Mouse (Mus musculus) hematopoietic stem cell, adult 5-6 weeks (primary cell): ENCODE data around the gene Msh4. TPM values are rescaled to one million over a fixed set of nuclear protein-coding genes. Genes with fewer than 3 reads are reported as not detected.
"Not testable (repeated sequence)": the region's sequence is repeated elsewhere in the genome, so short reads cannot be mapped to it uniquely, and the experiment has no call there.

Experiments
- ATAC-seq, 2 experiments: fragments of 125-278 bp in 1 of 2; replicated peaks in 1 of 2; 2 replicates each; pipeline ENCODE4 v1.8.0; 2016 to 2017; ENCODE audit warnings: inconsistent platforms in 2 of 2, mild to moderate bottlenecking in 2 of 2, moderate number of reproducible peaks in 2 of 2, low read depth in 1 of 2, moderate TSS enrichment in 1 of 2; ENCODE audit not compliant: low FRiP score in 2 of 2, poor library complexity in 2 of 2, severe bottlenecking in 2 of 2, insufficient read depth in 1 of 2, low TSS enrichment in 1 of 2
- total RNA-seq: library from RNA; stranded (forward); fragments of 172-1452, 232-1000 nt; gene quantifications from 2 replicates; pipeline ENCODE4 v1.2.3, GENCODE M21; 2017

Msh4 gene
- total RNA-seq, 1 experiment from 2014 or later = 0.20 TPM

GRCm38 (mm10) chr3:153867149-153868136 is 38.5 kb downstream of the Msh4 start:
- no peak for ATAC-seq

DNA sequence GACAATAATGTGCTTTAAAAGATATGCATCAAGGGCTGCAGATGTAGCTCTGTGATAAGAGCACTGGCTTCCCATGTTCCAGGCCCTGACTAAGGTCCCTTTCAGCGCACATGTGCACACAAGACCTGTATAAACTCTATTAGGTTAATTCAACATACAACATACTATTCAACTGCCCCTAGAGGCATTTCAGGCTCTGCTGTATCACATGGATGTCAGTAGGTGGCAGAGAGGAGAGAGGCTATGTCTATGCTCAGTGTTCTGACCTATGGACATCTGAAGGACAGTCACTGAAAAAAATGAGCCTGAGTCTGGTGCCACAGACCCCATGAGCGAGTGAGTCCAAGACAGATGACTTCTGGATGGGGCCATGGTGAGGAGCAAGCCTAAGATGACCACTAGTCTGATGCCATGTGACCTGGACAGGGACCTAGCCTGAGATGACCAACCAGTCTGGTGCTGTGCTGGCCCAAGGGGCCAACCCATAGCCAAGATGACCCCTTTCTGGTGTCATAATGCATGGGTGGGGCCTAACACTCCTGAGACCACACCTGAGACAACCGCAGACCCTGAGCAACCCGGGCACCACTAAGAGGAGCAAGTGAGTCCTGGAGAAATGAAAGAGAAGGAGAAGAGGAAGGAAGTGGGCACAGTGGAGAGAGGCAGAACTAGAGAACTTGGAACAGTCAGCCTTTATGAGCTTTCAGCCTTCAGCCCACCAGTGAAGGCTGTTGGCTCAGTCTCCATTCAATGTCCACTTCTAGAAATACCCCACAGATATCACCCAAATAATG is 41.1 kb downstream of the Msh4 start:
- peak; percentile 37 to 38 for ATAC-seq

GRCm38 (mm10) chr3:153863816-153864215 is 42.1 kb downstream of the Msh4 start:
- peak; percentile 89 to 92 for ATAC-seq

DNA sequence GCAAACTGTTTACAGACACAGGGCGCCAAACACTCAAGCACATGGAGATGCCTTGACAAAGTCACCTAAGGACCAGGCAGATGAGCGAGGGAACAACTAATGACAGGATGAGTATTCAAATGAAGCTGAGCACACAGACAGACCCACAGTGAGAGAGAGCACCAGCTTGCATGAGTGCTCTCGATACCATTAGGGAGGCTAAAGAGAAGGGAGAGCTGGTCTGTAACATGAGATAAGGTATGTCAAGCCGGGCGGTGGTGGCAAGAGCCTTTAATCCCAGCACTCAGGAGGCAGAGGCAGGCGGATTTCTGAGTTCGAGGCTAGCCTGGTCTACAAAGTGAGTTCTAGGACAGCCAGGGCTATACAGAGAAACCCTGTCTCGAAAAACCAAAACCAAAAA is 45.5 kb downstream of the Msh4 start:
- not testable (repeated sequence) for ATAC-seq

DNA sequence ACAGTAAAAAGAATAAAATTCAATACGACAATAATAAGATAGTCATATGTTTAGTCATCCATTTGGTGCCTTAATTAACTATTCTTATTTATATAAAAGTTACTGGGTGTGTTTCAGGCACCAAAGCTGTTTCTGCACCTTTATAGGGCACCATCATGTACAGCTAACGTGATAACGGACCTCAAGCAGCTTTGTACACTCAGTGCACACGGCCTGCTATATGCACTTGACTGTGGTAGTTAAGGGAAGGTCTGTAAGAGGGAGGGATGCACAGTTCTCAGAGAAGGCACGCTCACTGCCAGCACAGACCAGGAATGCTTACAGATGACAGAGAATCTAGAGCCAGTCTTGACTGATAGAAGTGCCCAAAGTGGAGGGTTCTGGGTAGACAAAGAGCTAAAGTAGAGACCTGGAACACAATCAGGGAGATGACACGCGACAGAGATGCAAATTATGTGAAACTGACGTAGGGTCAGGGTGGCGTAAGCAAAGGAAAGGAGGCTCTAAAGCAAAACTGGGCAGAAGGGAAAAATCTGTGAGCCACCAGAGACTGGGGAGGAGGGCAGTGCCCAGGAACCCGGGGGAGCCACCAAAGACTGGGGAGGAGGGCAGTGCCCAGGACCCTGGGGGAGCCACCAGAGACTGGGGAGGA is 47.5 kb downstream of the Msh4 start:
- no peak for ATAC-seq

DNA sequence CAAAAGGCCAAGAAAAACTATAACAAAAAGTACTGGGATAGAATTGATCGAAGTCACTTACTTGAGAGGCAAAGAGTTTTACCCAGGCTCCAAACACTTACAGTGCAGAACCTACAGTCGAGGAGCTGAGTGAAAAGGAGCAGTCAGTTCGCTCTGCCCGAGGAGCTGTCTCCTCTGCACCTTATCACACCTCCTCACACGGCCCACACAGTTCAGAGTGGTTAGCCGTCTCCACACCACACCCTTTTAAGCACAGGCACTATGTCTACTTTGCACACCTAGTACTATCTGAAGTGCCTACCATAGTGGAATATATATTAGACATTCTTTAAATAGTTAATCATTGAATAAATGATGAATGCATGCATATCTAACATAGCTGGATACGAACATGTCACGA is 53.7 kb downstream of the Msh4 start:
- peak in 1 of 2 experiments; percentile 57; a peak in 2 of 4 replicates for ATAC-seq

DNA sequence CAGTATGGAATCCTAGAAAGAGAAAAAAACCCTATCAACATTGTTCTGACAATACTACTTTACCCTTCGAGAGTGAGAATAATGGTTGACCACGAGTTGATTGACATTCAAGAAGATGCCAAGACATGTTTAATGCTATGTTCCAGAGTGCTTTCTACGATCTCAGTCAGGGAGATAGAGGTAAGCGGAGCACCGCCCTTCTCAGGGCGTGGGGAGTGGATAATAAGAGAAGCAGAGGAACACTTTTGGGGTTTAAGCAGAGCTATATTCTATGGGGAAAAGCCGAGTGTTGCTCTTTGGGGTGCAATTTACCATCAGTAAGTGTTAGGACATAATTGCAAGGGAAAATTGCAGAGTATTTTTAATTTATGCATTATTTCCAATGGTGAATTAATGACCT is 55.2 kb downstream of the Msh4 start:
- no peak for ATAC-seq

DNA sequence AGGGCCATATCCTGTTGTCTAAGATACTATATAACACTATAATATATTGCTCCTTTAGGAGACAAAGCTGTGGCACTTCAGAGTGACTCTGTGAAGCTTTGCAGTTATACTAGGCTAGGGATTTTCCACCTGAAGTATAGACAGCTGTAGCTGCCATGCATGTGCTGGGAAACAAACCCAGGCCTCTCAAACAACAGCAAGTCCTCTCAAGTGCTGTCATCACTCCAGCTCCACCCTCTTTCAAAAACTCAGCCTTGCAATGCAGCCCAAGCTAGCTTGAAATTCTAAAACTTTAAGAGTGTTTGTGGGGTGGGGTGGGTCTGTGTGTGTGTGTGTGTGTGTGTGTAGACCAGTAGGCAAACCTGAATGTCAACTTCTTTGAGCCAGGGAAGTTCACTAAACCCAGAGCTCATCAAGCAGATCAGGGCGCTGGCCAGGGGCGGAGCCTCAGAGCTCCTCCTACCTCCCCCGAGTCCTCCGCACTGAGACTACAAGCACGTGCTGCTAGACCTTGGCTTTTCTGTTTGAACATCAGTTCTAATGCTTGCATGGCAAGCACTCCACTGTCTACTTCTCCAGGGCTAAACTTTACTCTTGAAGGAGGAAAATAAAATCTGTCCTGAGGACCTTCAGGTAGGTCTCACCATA is 56.4 kb downstream of the Msh4 start:
- peak; percentile 82 to 85 for ATAC-seq

GRCm38 (mm10) chr3:153847207-153847733 is 58.7 kb downstream of the Msh4 start:
- no peak for ATAC-seq

DNA sequence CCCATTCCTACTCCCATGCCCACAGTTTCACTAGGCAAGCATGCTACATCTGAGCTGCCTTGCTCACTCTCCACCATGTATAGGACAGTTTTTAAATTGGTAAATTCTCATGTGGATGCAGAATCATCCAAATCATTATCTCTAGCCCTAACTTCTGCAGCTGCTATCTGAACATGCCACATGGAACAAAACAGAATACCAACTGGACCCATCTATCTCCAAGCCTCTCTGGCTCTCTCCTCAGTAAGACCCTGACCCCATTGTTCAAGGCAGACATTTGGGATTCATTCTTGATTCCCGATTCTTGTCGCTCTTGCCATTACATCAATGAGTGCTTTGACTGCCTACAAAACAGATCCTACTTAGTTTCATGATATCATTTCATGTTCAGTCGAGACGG is 59.8 kb downstream of the Msh4 start:
- no peak for ATAC-seq

- no peak for ATAC-seq
These were observed 60.4 kb downstream of the Msh4 start for GRCm38 (mm10) chr3:153845500-153845899.

- no peak for ATAC-seq
These were observed 61.2 kb downstream of the Msh4 start for GRCm38 (mm10) chr3:153844757-153845156.

GRCm38 (mm10) chr3:153844030-153844429 is 61.9 kb downstream of the Msh4 start, which contains the start of gene Asb17:
TSS of gene Asb17 (plus strand) at chr3:153844209.
- no peak for ATAC-seq

DNA sequence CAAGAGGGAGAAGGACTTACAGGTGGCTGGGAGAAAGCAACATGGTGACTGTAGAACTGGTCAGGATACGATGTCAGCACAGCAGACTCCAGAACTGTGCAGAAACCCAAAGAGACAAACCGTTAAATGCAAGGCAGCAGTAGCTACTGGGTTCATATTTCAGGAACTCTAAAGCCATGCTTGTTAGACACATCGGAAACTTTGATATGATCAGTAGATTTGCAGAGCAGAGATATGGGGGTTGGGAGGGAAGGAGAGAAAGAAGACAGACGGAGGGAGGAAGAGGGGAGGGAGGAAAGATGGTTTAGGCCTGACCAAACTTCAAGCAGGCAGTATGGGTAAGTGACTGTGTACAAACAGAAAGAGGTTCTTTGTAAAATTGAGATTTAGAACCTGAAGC is 68.3 kb downstream of the Msh4 start:
- no peak for ATAC-seq

- no peak for ATAC-seq
These were observed 69.6 kb downstream of the Msh4 start for GRCm38 (mm10) chr3:153836316-153836715.

- peak; percentile 62 to 63 for ATAC-seq
These were observed 70.4 kb downstream of the Msh4 start for GRCm38 (mm10) chr3:153835455-153836086.

GRCm38 (mm10) chr3:153834071-153834470 is 71.9 kb downstream of the Msh4 start:
- no peak for ATAC-seq
